Mouse (Mus musculus) limb, embryonic 11.5 days (tissue): ENCODE data around the gene Sowahb. TPM values are rescaled to one million over a fixed set of nuclear protein-coding genes. Genes with fewer than 3 reads are reported as not detected.

Experiments used
- ATAC-seq: fragments of 200-750 bp; cut with Nextera tagmentation; 2 replicates; pipeline ENCODE4 v1.8.0; 2017; ENCODE audit warnings: low read depth; ENCODE audit not compliant: insufficient number of reproducible peaks, low FRiP score, low TSS enrichment
- DNase-seq: peaks from one replicate; pipeline ENCODE4 v3.0.0-alpha.2; 2015; ENCODE audit warnings: low spot score
- H3K27ac ChIP-seq: fragments of 300-500 bp; sonication (generic); replicated peaks from 2 replicates; pipeline ENCODE4 v1.5.1; 2014; ENCODE audit warnings: low read depth, mild to moderate bottlenecking, low read length
- H3K27me3 ChIP-seq: fragments of 300-500 bp; sonication (generic); 2 replicates; pipeline ENCODE4 v1.6.1; 2014; ENCODE audit warnings: mild to moderate bottlenecking, low read length, mixed read lengths; ENCODE audit not compliant: control insufficient read depth, insufficient read depth
- H3K36me3 ChIP-seq: fragments of 300-500 bp; sonication (generic); 2 replicates; pipeline ENCODE4 v1.6.1; 2014; ENCODE audit warnings: mild to moderate bottlenecking, low read length, moderate library complexity, mixed read lengths; ENCODE audit not compliant: control insufficient read depth, insufficient read depth
- H3K4me1 ChIP-seq: fragments of 300-500 bp; sonication (generic); 2 replicates; pipeline ENCODE4 v1.6.1; 2014; ENCODE audit warnings: low read length, mixed read lengths; ENCODE audit not compliant: control insufficient read depth, insufficient read depth
- H3K4me2 ChIP-seq: fragments of 300-500 bp; sonication (generic); 2 replicates; pipeline ENCODE4 v1.6.1; 2014; ENCODE audit warnings: low read depth, mild to moderate bottlenecking, moderate library complexity; ENCODE audit not compliant: severe bottlenecking
- H3K4me3 ChIP-seq: fragments of 300-500 bp; sonication (generic); 2 replicates; pipeline ENCODE4 v1.5.1; 2014; ENCODE audit warnings: low read depth, low read length
- H3K9ac ChIP-seq: fragments of 300-500 bp; sonication (generic); 2 replicates; pipeline ENCODE4 v1.6.1; 2014; ENCODE audit warnings: mild to moderate bottlenecking, low read length
- H3K9me3 ChIP-seq: fragments of 300-500 bp; sonication (generic); 2 replicates; pipeline ENCODE4 v1.6.1; 2016; ENCODE audit warnings: low read length; ENCODE audit not compliant: control insufficient read depth
- WGBS: fragments of 180-500 bp; shearing (Covaris S2); extraction: QIAGEN DNeasy Blood & Tissue Kit; methylation state at CpG from one replicate; pipeline ENCODE4 v1.1.7; 2014; 5-methylcytosine and 5-hydroxymethylcytosine counted together
- polyA plus RNA-seq: library from polyadenylated mRNA; unstranded; fragments of >200 nt; fragmentation: Nextera tagmentation; extraction: Ambion mirVana; gene quantifications from 2 replicates; pipeline ENCODE4 v1.2.1, GENCODE M21; 2014

Sowahb gene
- 0.28 and 0.72 TPM in 2 replicates for polyA plus RNA-seq

- DNase-seq (peak; percentile 73), ATAC-seq (peak; percentile 77; the same call in 1 of the 2 replicates)
- Histone ChIP-seq H3K9ac (peak within 1 kb of the TSS; percentile 43), H3K36me3 (no peaks in the 10 kb centered on the region), H3K27me3 (peaks cover 43% of the 10 kb centered on the region), H3K4me3 (peak within 1 kb of the TSS; percentile 49), H3K9me3 (no peaks in the 10 kb centered on the region), H3K4me1 (peaks cover 16% of the 10 kb centered on the region), H3K4me2 (peak within 1 kb of the TSS; percentile 99), H3K27ac (no peak within 1 kb of the TSS)
- under 1% methylated on average over 68 of the region's 68 CpGs for WGBS
These were observed at the start of gene Sowahb for GRCm38 (mm10) chr5:93044584-93045370. Gene Sowahb, minus strand, starts transcription at chr5:93045022.

GRCm38 (mm10) chr5:93093638-93094527, 49.1 kb upstream of the Sowahb start:
- peak overlapping the region; percentile 94 for H3K4me3 ChIP-seq
- peak overlapping the region; percentile 97 for H3K4me2 ChIP-seq
- ATAC-seq (peak; percentile 5), DNase-seq (peak; percentile 64)
- peak overlapping the region; percentile 91 for H3K27ac ChIP-seq
- H3K27me3 ChIP-seq = no peaks in the 10 kb centered on the region
- under 1% methylated on average over 45 of the region's 50 CpGs for WGBS
- no peaks in the 10 kb centered on the region for H3K9me3 ChIP-seq
- H3K4me1 ChIP-seq = peaks cover 34% of the 10 kb centered on the region
- 0 out of 2 replicates have a peak, but pooled peaks cover 2% of the 10 kb centered on the region for H3K36me3 ChIP-seq
- peak overlapping the region; percentile 92 for H3K9ac ChIP-seq

- H3K27me3 ChIP-seq = no peaks in the 10 kb centered on the region
- under 1% methylated on average over 63 of the region's 63 CpGs for WGBS
- H3K4me1 ChIP-seq = peaks cover 34% of the 10 kb centered on the region
- peak; percentile 95 for DNase-seq
- peak within 1 kb of the TSS; percentile 97 for H3K4me2 ChIP-seq
- peak within 1 kb of the TSS; percentile 94 for H3K4me3 ChIP-seq
- peak within 1 kb of the TSS; percentile 92 for H3K9ac ChIP-seq
- no peaks in the 10 kb centered on the region for H3K9me3 ChIP-seq
- peak; percentile 90 for ATAC-seq
- no peaks in the 10 kb centered on the region for H3K36me3 ChIP-seq
- peak within 1 kb of the TSS; percentile 91 for H3K27ac ChIP-seq
These were observed 48.2 kb upstream of the Sowahb start, which contains the start of gene Sept11 for GRCm38 (mm10) chr5:93092857-93093622. Gene Sept11, plus strand, starts transcription at chr5:93093437.

- ATAC-seq (peak; percentile 24; the same call in 1 of the 2 replicates), DNase-seq (no peak)
- Histone ChIP-seq H3K4me3 (peak overlapping the region; percentile 94), H3K4me1 (peaks cover 27% of the 10 kb centered on the region), H3K4me2 (peak overlapping the region; percentile 97), H3K9ac (peak overlapping the region; percentile 92), H3K36me3 (no peaks in the 10 kb centered on the region), H3K27me3 (no peaks in the 10 kb centered on the region), H3K27ac (no peak overlapping the region), H3K9me3 (no peaks in the 10 kb centered on the region)
- whole genome bisulfite sequencing = 6% methylated on average over 28 of the region's 28 CpGs
These were observed 47.4 kb upstream of the Sowahb start for GRCm38 (mm10) chr5:93092147-93092781.

- ATAC-seq = no peak
- Histone ChIP-seq H3K27ac (no peak overlapping the region), H3K9ac (no peak overlapping the region), H3K36me3 (no peaks in the 10 kb centered on the region), H3K4me2 (no peak overlapping the region), H3K4me1 (peaks cover 19% of the 10 kb centered on the region), H3K4me3 (no peak overlapping the region), H3K9me3 (no peaks in the 10 kb centered on the region), H3K27me3 (no peaks in the 10 kb centered on the region)
- no peak for DNase-seq
- 80% methylated on average over 3 of the region's 3 CpGs for WGBS
These were observed 46.4 kb upstream of the Sowahb start for GRCm38 (mm10) chr5:93091266-93091665.

- H3K4me2 ChIP-seq = no peak overlapping the region
- no peak overlapping the region for H3K4me3 ChIP-seq
- DNase-seq (no peak), ATAC-seq (no peak)
- no peaks in the 10 kb centered on the region for H3K36me3 ChIP-seq
- H3K27ac ChIP-seq = no peak overlapping the region
- H3K4me1 ChIP-seq = no peaks in the 10 kb centered on the region
- H3K9ac ChIP-seq = no peak overlapping the region
- WGBS = 85% methylated on average over 4 of the region's 4 CpGs
- no peaks in the 10 kb centered on the region for H3K27me3 ChIP-seq
- no peaks in the 10 kb centered on the region for H3K9me3 ChIP-seq
These were observed 41.1 kb upstream of the Sowahb start for GRCm38 (mm10) chr5:93085900-93086299.

- Histone ChIP-seq H3K4me1 (no peaks in the 10 kb centered on the region), H3K4me3 (no peak overlapping the region), H3K9ac (no peak overlapping the region), H3K9me3 (no peaks in the 10 kb centered on the region), H3K27ac (no peak overlapping the region), H3K27me3 (no peaks in the 10 kb centered on the region), H3K4me2 (no peak overlapping the region), H3K36me3 (no peaks in the 10 kb centered on the region)
- ATAC-seq = no peak
- WGBS = 67% methylated on average over 4 of the region's 4 CpGs
- DNase-seq = no peak
These were observed 40.3 kb upstream of the Sowahb start for GRCm38 (mm10) chr5:93085015-93085598.
